Mouse (Mus musculus) lung, embryonic 14.5 days (tissue): ENCODE measurements around the gene Stat5a. TPM values are rescaled to one million over a fixed set of nuclear protein-coding genes. Genes with fewer than 3 reads are reported as not detected.

Source experiments
- ATAC-seq: fragments of 200-750 bp; cut with Nextera tagmentation; 2 replicates; pipeline ENCODE4 v1.8.0; 2017; ENCODE audit warnings: mild to moderate bottlenecking, moderate TSS enrichment, moderate library complexity; ENCODE audit not compliant: insufficient read depth
- DNase-seq: peaks from one replicate; pipeline ENCODE4 v3.0.0-alpha.2; 2015
- H3K27ac ChIP-seq: fragments of 300-500 bp; sonication (generic); 2 replicates; pipeline ENCODE4 v1.5.1; 2014; ENCODE audit warnings: low read depth, mild to moderate bottlenecking, moderate library complexity
- H3K27me3 ChIP-seq: fragments of 300-500 bp; sonication (generic); 2 replicates; pipeline ENCODE4 v1.6.1; 2014; ENCODE audit warnings: low read length, control low read depth; ENCODE audit not compliant: insufficient read depth
- H3K36me3 ChIP-seq: fragments of 300-500 bp; sonication (generic); 2 replicates; pipeline ENCODE4 v1.6.1; 2014; ENCODE audit warnings: control low read depth; ENCODE audit not compliant: insufficient read depth
- H3K4me1 ChIP-seq: fragments of 300-500 bp; sonication (generic); 2 replicates; pipeline ENCODE4 v1.6.1; 2014; ENCODE audit warnings: antibody characterized with exemption, control low read depth; ENCODE audit not compliant: insufficient read depth
- H3K4me2 ChIP-seq: fragments of 300-500 bp; sonication (generic); 2 replicates; pipeline ENCODE4 v1.6.1; 2014; ENCODE audit warnings: mild to moderate bottlenecking
- H3K4me3 ChIP-seq: fragments of 300-500 bp; sonication (generic); 2 replicates; pipeline ENCODE4 v1.5.1; 2014; ENCODE audit warnings: low read depth, low read length
- H3K9ac ChIP-seq: fragments of 300-500 bp; sonication (generic); 2 replicates; pipeline ENCODE4 v1.6.1; 2014
- H3K9me3 ChIP-seq: fragments of 300-500 bp; sonication (generic); 2 replicates; pipeline ENCODE4 v1.6.1; 2016; ENCODE audit warnings: low read depth, low read length, control low read depth
- CTCF ChIP-seq: IDR thresholded peaks from 2 replicates; pipeline ENCODE4 v1.5.1; 2016; ENCODE audit warnings: antibody characterized with exemption, low read depth
- WGBS: fragments of 180-500 bp; shearing (Covaris S2); extraction: QIAGEN DNeasy Blood & Tissue Kit; methylation state at CpG from one replicate; pipeline ENCODE4 v1.1.7; 2014; 5-methylcytosine and 5-hydroxymethylcytosine counted together
- polyA plus RNA-seq: library from polyadenylated mRNA; unstranded; fragments of >200 nt; fragmentation: Nextera tagmentation; extraction: Ambion mirVana; gene quantifications from 2 replicates; pipeline ENCODE4 v1.2.1, GENCODE M21; 2014

Stat5a gene
- 5.4 and 5.8 TPM in 2 replicates for polyA plus RNA-seq

GRCm38 (mm10) chr11:100858935-100859578 lies at the start of gene Stat5a:
Gene Stat5a (plus strand): TSS chr11:100859351.
- H3K36me3 ChIP-seq, result no peaks in the 10 kb centered on the region
- no peaks in the 10 kb centered on the region for H3K4me1 ChIP-seq
- no peak within 1 kb of the TSS for H3K27ac ChIP-seq
- no peak for DNase-seq
- no peak for TF ChIP-seq CTCF
- 47% methylated on average over 9 of the region's 9 CpGs for WGBS
- peak within 1 kb of the TSS; percentile 52 for H3K9ac ChIP-seq
- ATAC-seq, result no peak
- H3K27me3 ChIP-seq, result no peaks in the 10 kb centered on the region; the same call in 1 of the 2 replicates
- peak within 1 kb of the TSS; percentile 77 for H3K4me2 ChIP-seq
- H3K9me3 ChIP-seq, result no peaks in the 10 kb centered on the region
- peak within 1 kb of the TSS; percentile 49 for H3K4me3 ChIP-seq

- no peak for TF ChIP-seq CTCF
- DNase-seq (no peak), ATAC-seq (no peak)
- Histone ChIP-seq H3K27ac (no peak overlapping the region), H3K9ac (no peak overlapping the region), H3K36me3 (0 out of 2 replicates have a peak, but pooled peaks cover 4% of the 10 kb centered on the region), H3K27me3 (no peaks in the 10 kb centered on the region), H3K4me2 (no peak overlapping the region), H3K9me3 (no peaks in the 10 kb centered on the region), H3K4me3 (no peak overlapping the region), H3K4me1 (no peaks in the 10 kb centered on the region)
- WGBS, result 76% methylated on average over 9 of the region's 9 CpGs
Measured at GRCm38 (mm10) chr11:100810516-100810915, 48.6 kb upstream of the Stat5a start.

- Histone ChIP-seq H3K27me3 (no peaks in the 10 kb centered on the region), H3K9me3 (no peaks in the 10 kb centered on the region), H3K4me3 (no peak overlapping the region), H3K4me2 (no peak overlapping the region), H3K27ac (no peak overlapping the region), H3K9ac (no peak overlapping the region), H3K36me3 (0 out of 2 replicates have a peak, but pooled peaks cover 4% of the 10 kb centered on the region), H3K4me1 (no peaks in the 10 kb centered on the region)
- DNase-seq, result no peak
- TF ChIP-seq CTCF, result peak; percentile 42
- no peak for ATAC-seq
- 87% methylated on average over 2 of the region's 2 CpGs for WGBS
Measured at GRCm38 (mm10) chr11:100811132-100811531, 48.0 kb upstream of the Stat5a start.

GRCm38 (mm10) chr11:100814498-100814897 lies 44.7 kb upstream of the Stat5a start:
- no peak for ATAC-seq
- no peak overlapping the region for H3K27ac ChIP-seq
- peak overlapping the region; percentile 34; the same call in 1 of the 2 replicates for H3K4me2 ChIP-seq
- H3K36me3 ChIP-seq, result no peaks in the 10 kb centered on the region
- H3K27me3 ChIP-seq, result no peaks in the 10 kb centered on the region
- H3K9ac ChIP-seq, result no peak overlapping the region
- DNase-seq, result peak; percentile 66
- H3K4me1 ChIP-seq, result peaks cover 12% of the 10 kb centered on the region
- 33% methylated on average over 13 of the region's 13 CpGs for WGBS
- no peak for TF ChIP-seq CTCF
- H3K4me3 ChIP-seq, result no peak overlapping the region
- no peaks in the 10 kb centered on the region for H3K9me3 ChIP-seq

GRCm38 (mm10) chr11:100816342-100816741 lies 42.8 kb upstream of the Stat5a start:
- TF ChIP-seq CTCF, result no peak
- H3K27me3 ChIP-seq, result no peaks in the 10 kb centered on the region
- ATAC-seq (no peak), DNase-seq (no peak)
- H3K4me2 ChIP-seq, result no peak overlapping the region
- peaks cover 12% of the 10 kb centered on the region for H3K4me1 ChIP-seq
- no peaks in the 10 kb centered on the region for H3K9me3 ChIP-seq
- H3K9ac ChIP-seq, result no peak overlapping the region
- WGBS, result 58% methylated on average over 3 of the region's 3 CpGs
- H3K36me3 ChIP-seq, result no peaks in the 10 kb centered on the region
- no peak overlapping the region for H3K4me3 ChIP-seq
- H3K27ac ChIP-seq, result no peak overlapping the region

GRCm38 (mm10) chr11:100816801-100817200 lies 42.4 kb upstream of the Stat5a start:
- ATAC-seq (0 out of 2 replicates have a peak, but pooled peaks have one; percentile 28), DNase-seq (peak; percentile 71)
- H3K27ac ChIP-seq, result no peak overlapping the region
- H3K9me3 ChIP-seq, result no peaks in the 10 kb centered on the region
- no peak overlapping the region for H3K4me3 ChIP-seq
- no peaks in the 10 kb centered on the region for H3K36me3 ChIP-seq
- no peak overlapping the region for H3K4me2 ChIP-seq
- H3K27me3 ChIP-seq, result no peaks in the 10 kb centered on the region
- H3K4me1 ChIP-seq, result peaks cover 12% of the 10 kb centered on the region
- H3K9ac ChIP-seq, result no peak overlapping the region
- TF ChIP-seq CTCF, result no peak
- 27% methylated on average over 4 of the region's 4 CpGs for WGBS

- H3K4me3 ChIP-seq, result no peak overlapping the region
- no peak overlapping the region for H3K4me2 ChIP-seq
- ATAC-seq, result no peak
- H3K27ac ChIP-seq, result no peak overlapping the region
- no peak overlapping the region for H3K9ac ChIP-seq
- no peaks in the 10 kb centered on the region for H3K36me3 ChIP-seq
- no peak for TF ChIP-seq CTCF
- peaks cover 12% of the 10 kb centered on the region for H3K4me1 ChIP-seq
- no peaks in the 10 kb centered on the region for H3K9me3 ChIP-seq
- 51% methylated on average over 9 of the region's 9 CpGs for WGBS
- DNase-seq, result no peak
- no peaks in the 10 kb centered on the region for H3K27me3 ChIP-seq
Measured at GRCm38 (mm10) chr11:100817311-100817710, 41.8 kb upstream of the Stat5a start.
